Mouse (Mus musculus): ENCODE results near the gene Hoxa7.

- TF ChIP-seq POLR2A (IDR thresholded peaks at IDR 0.05; ENCODE audit: control insufficient read depth in 1 of 2, insufficient read depth in 1 of 2, low read depth in 1 of 2, low read length in 2 of 2, poor library complexity in 1 of 2) (no peak), MAFK (IDR thresholded peaks at IDR 0.05; ENCODE audit: borderline replicate concordance, low read depth, low read length) (no peak), CTCF (IDR thresholded peaks at IDR 0.05 in 2 of 3, conservative IDR thresholded peaks at IDR 0.05 in 1 of 3; ENCODE audit: control insufficient read depth in 1 of 3, insufficient read depth in 1 of 3, low read depth in 2 of 3, low read length in 3 of 3, poor library complexity in 1 of 3, severe bottlenecking in 1 of 3) (no peak), MXI1 (IDR thresholded peaks at IDR 0.05; ENCODE audit: low read depth, low read length) (no peak), GABPA (IDR thresholded peaks at IDR 0.05; ENCODE audit: low read depth, low read length) (no peak), MAX (IDR thresholded peaks at IDR 0.05; ENCODE audit: low read length) (no peak), KAT2A (conservative IDR thresholded peaks at IDR 0.05; ENCODE audit: low read depth, low read length) (no peak), SMC3 (IDR thresholded peaks at IDR 0.05; ENCODE audit: low read depth, low read length) (no peak), ELF1 (IDR thresholded peaks at IDR 0.05; ENCODE audit: low read depth, low read length) (no peak)
Measured at GRCm38 (mm10) chr6:52200751-52201250, 20.9 kb downstream of the Hoxa7 start.
